Mouse (Mus musculus) E14TG2a.4 (cell line): ENCODE measurements around the gene Lonp1.
"Not testable (repeated sequence)": the region's sequence is repeated elsewhere in the genome, so short reads cannot be mapped to it uniquely, and the experiment has no call there.

Experiments used
- H3K27me3 ChIP-seq: 2 replicates; pipeline ENCODE4 v1.6.1; 2014; ENCODE audit warnings: low read length, control low read depth; ENCODE audit not compliant: insufficient read depth
- H3K36me3 ChIP-seq: 2 replicates; pipeline ENCODE4 v1.6.1; 2014; ENCODE audit warnings: low read length, control low read depth; ENCODE audit not compliant: insufficient read depth
- H3K4me1 ChIP-seq: replicated peaks from 2 replicates; pipeline ENCODE4 v1.6.1; 2014; ENCODE audit warnings: low read depth, low read length, control low read depth
- H3K4me3 ChIP-seq: replicated peaks from 2 replicates; pipeline ENCODE4 v1.5.1; 2014; ENCODE audit warnings: mild to moderate bottlenecking, low read length
- H3K9me3 ChIP-seq: 2 replicates; pipeline ENCODE4 v1.6.1; 2014; ENCODE audit warnings: low read length, control low read depth
- CTCF ChIP-seq: conservative IDR thresholded peaks from 2 replicates; pipeline ENCODE4 v1.5.1; 2014; ENCODE audit warnings: low read length
- NANOG ChIP-seq: IDR thresholded peaks from 2 replicates; pipeline ENCODE4 v1.6.1; 2014; ENCODE audit warnings: borderline replicate concordance, low read length, mixed read lengths
- POU5F1 ChIP-seq: IDR thresholded peaks from 2 replicates; pipeline ENCODE4 v1.6.1; 2014; ENCODE audit warnings: low read length, borderline replicate concordance

The Lonp1 gene

GRCm38 (mm10) chr17:56613236-56613844 lies 13.3 kb downstream of the Lonp1 start, which contains the start of gene Rpl36:
Gene Rpl36 (plus strand): TSS chr17:56613416.
- Histone ChIP-seq H3K4me3 (peak within 1 kb of the TSS; percentile 91), H3K27me3 (no peaks in the 10 kb centered on the region), H3K36me3 (peaks cover 52% of the 10 kb centered on the region), H3K9me3 (no peaks in the 10 kb centered on the region), H3K4me1 (peaks cover 71% of the 10 kb centered on the region)
- no peak for TF ChIP-seq POU5F1
- peak; percentile 93 for TF ChIP-seq CTCF

GRCm38 (mm10) chr17:56612565-56612939 lies 14.1 kb downstream of the Lonp1 start:
- H3K9me3 ChIP-seq, H3K27me3 ChIP-seq: not testable (repeated sequence)
- Histone ChIP-seq H3K4me3 (peak overlapping the region; percentile 91), H3K36me3 (peaks cover 52% of the 10 kb centered on the region), H3K4me1 (peaks cover 71% of the 10 kb centered on the region)

DNA sequence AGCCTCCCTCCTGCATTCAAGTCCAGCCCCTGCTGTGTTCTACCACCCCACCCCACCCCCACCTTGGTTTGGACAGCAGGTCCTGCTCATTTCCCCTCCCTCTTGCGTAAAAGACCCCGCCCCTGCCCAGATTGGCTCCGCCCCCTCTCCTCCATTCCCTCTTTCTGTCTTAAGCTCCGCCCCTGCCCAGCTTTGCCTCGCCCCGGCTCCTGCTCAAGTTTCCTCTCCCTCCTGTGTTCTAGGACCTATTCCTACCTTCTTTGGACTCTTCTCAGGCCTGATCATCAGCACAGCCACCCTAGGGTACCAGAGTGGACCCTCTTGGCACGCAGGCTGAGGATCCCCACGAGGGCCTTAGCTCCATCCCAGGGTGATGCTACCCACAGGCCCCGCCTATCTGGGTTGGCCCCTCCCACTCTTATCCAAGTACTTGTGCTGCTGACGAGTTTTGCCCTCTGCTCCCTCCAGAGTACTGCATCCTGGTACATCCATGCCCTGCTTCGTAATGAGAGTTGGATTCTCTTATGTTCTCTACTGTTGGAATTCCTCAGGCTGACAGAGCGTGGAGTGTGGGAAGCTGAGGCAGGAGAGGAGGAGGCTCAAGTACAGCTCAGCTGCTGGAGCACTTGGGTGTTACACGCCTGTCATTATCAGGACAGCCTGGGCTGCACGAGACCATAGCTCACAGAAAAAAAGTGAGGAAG lies 14.7 kb downstream of the Lonp1 start:
- H3K4me3 ChIP-seq = peak overlapping the region; percentile 91
- H3K27me3 ChIP-seq = no peaks in the 10 kb centered on the region
- H3K4me1 ChIP-seq = peaks cover 71% of the 10 kb centered on the region
- TF ChIP-seq NANOG (no peak), CTCF (no peak), POU5F1 (no peak)
- H3K9me3 ChIP-seq = no peaks in the 10 kb centered on the region
- peaks cover 52% of the 10 kb centered on the region for H3K36me3 ChIP-seq

DNA sequence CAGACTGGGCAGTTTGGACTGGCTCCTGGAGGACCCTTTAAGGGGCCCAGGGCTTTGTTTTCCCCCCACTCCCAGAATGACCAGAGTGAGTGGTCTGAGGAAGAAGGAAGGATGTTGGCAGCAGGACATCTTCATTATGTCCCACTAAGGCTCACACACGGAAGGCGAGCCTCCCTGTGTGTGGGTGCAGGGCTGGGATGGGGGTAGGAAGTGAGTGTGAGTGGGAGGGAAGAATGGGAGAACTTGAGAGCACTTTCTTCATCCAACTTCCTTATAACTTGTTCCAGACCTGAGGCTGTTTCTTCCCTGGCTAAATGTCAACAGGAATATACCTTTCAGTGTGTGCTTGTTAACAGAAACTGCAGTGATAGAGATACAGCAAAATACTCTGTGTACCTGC lies 15.4 kb downstream of the Lonp1 start:
- peaks cover 52% of the 10 kb centered on the region for H3K36me3 ChIP-seq
- no peak for TF ChIP-seq NANOG
- no peaks in the 10 kb centered on the region for H3K9me3 ChIP-seq

DNA sequence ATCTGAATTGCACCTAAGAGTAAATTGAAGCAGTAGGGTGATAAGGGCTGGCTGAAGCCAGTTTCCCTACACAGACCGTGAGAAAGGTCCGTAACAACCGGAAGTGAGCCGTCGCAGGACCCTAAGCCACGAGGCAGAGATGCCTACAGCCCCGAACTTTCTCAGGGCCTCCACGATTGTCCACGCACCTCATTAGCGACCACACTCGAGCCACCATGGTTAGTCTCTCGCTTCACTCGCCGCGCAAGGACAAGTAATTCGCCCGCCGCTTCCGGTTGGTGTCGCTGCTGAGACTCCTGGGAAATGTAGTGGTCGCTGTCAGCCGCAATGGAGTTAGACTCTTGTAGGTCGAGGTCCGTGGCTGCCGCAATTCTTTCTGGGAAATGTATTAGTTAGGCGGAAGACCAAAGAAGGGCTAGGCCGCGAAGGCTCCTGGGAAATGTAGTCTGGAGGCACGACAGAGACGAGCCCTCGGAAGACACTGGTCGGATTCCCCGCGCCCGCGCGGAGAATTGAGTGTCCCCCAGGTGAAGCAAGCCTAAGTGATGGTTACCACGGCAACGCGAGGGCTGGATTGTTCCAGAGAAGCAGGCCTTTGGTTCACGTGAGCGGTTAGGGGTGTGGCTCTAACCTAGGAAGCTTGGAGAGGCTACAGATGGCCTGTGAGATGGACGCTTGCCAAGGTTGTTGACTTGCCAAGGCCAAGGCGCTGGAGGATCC lies 17.1 kb downstream of the Lonp1 start, which contains the start of gene 2410015M20Rik:
Gene 2410015M20Rik, minus strand, starts transcription at position 320 of the 720 bp plus-strand sequence.
- Histone ChIP-seq H3K4me1 (peaks cover 71% of the 10 kb centered on the region), H3K36me3 (peaks cover 52% of the 10 kb centered on the region), H3K4me3 (peak within 1 kb of the TSS; percentile 89), H3K9me3 (no peaks in the 10 kb centered on the region), H3K27me3 (no peaks in the 10 kb centered on the region)
- TF ChIP-seq CTCF (peak; percentile 12; the same call in 1 of the 2 replicates), POU5F1 (no peak), NANOG (no peak)

More for the DNA sequence above, 15.4 kb downstream of the Lonp1 start:
- Histone ChIP-seq H3K27me3 (no peaks in the 10 kb centered on the region), H3K4me3 (peak overlapping the region; percentile 30; the same call in 1 of the 2 replicates), H3K4me1 (peaks cover 72% of the 10 kb centered on the region)

- peaks cover 77% of the 10 kb centered on the region for H3K4me1 ChIP-seq
- TF ChIP-seq POU5F1 = no peak
- no peak for TF ChIP-seq CTCF
- TF ChIP-seq NANOG = no peak
- no peaks in the 10 kb centered on the region for H3K27me3 ChIP-seq
- H3K4me3 ChIP-seq = peak overlapping the region; percentile 89
- no peaks in the 10 kb centered on the region for H3K9me3 ChIP-seq
- peaks cover 52% of the 10 kb centered on the region for H3K36me3 ChIP-seq
Observed at GRCm38 (mm10) chr17:56608699-56609098, 18.0 kb downstream of the Lonp1 start.

GRCm38 (mm10) chr17:56607521-56608062 lies 19.1 kb downstream of the Lonp1 start:
- peaks cover 83% of the 10 kb centered on the region for H3K4me1 ChIP-seq
- TF ChIP-seq CTCF (no peak), NANOG (no peak), POU5F1 (no peak)
- 0 out of 2 replicates have a peak overlapping the region, but pooled peaks have one; percentile 89 for H3K4me3 ChIP-seq
- H3K9me3 ChIP-seq = no peaks in the 10 kb centered on the region
- peaks cover 61% of the 10 kb centered on the region for H3K36me3 ChIP-seq
- H3K27me3 ChIP-seq = no peaks in the 10 kb centered on the region

GRCm38 (mm10) chr17:56605431-56605830 lies 21.3 kb downstream of the Lonp1 start:
- no peak overlapping the region for H3K4me3 ChIP-seq
- H3K27me3 ChIP-seq = no peaks in the 10 kb centered on the region
- TF ChIP-seq CTCF (no peak), NANOG (no peak), POU5F1 (no peak)
- no peaks in the 10 kb centered on the region for H3K9me3 ChIP-seq
- H3K4me1 ChIP-seq = peaks cover 76% of the 10 kb centered on the region
- peaks cover 83% of the 10 kb centered on the region for H3K36me3 ChIP-seq

DNA sequence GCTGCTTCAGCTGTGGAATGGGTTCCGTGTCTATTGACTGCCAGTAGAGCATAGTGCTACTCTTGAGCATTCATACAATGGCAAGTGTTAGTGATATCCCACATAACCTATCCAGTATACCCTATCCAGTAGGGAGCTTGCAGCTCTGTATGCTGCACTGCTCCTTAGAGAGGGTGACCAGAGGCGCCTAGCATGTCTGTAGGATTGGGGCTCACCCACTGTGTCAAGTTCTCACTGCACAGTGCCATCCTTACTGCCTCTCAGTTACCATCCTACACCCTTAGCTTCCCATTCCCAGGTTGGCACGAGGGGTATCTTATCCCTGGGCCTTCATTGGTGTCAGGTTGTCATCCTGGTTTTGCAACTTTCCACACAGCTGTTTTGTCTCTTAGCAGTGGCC lies 22.3 kb downstream of the Lonp1 start:
- Histone ChIP-seq H3K36me3 (peaks cover 93% of the 10 kb centered on the region), H3K27me3 (no peaks in the 10 kb centered on the region), H3K9me3 (no peaks in the 10 kb centered on the region), H3K4me1 (peaks cover 74% of the 10 kb centered on the region), H3K4me3 (no peak overlapping the region)
- no peak for TF ChIP-seq NANOG
- no peak for TF ChIP-seq CTCF
- TF ChIP-seq POU5F1 = no peak
